Mouse (Mus musculus) liver, adult 2 months (tissue): ENCODE data around the gene Cks2. TPM values are rescaled to one million over a fixed set of nuclear protein-coding genes. Genes with fewer than 3 reads are reported as not detected.
"Not testable (repeated sequence)": the region's sequence is repeated elsewhere in the genome, so short reads cannot be mapped to it uniquely, and the experiment has no call there.

Experiments used
- DNase-seq: peaks from one replicate; pipeline ENCODE4 v3.0.0-alpha.2; 2011; ENCODE audit warnings: low read depth, low spot score; ENCODE audit errors: extremely low read depth
- H3K27ac ChIP-seq: fragments of 200-500 bp; replicated peaks from 2 replicates; pipeline ENCODE4 v1.5.1; 2012; ENCODE audit warnings: low read depth, mild to moderate bottlenecking, control low read depth, inconsistent platforms, low read length; ENCODE audit not compliant: insufficient read depth
- H3K27me3 ChIP-seq: fragments of 200-500 bp; 2 replicates; pipeline ENCODE4 v1.6.1; 2012; ENCODE audit warnings: mild to moderate bottlenecking, moderate library complexity, low read length, inconsistent platforms; ENCODE audit not compliant: control insufficient read depth, insufficient read depth
- H3K36me3 ChIP-seq: fragments of 200-500 bp; 2 replicates; pipeline ENCODE4 v1.6.1; 2012; ENCODE audit warnings: low read length, inconsistent platforms; ENCODE audit not compliant: control insufficient read depth, insufficient read depth
- H3K4me1 ChIP-seq: fragments of 200-500 bp; 2 replicates; pipeline ENCODE4 v1.6.1; 2011; ENCODE audit warnings: low read length; ENCODE audit not compliant: control insufficient read depth, insufficient read depth
- H3K4me3 ChIP-seq: fragments of 200-500 bp; 2 replicates; pipeline ENCODE4 v1.5.1; 2011; ENCODE audit warnings: low read depth, mild to moderate bottlenecking, control low read depth, low read length, moderate library complexity; ENCODE audit not compliant: insufficient read depth
- H3K79me2 ChIP-seq: fragments of 200-500 bp; 2 replicates; pipeline ENCODE4 v1.6.1; 2012; ENCODE audit warnings: inconsistent platforms, mild to moderate bottlenecking, low read length, moderate library complexity; ENCODE audit not compliant: control insufficient read depth, insufficient read depth
- H3K9ac ChIP-seq: fragments of 200-500 bp; 2 replicates; pipeline ENCODE4 v1.6.1; 2012; ENCODE audit warnings: low read depth, mild to moderate bottlenecking, control low read depth, inconsistent platforms, low read length
- CTCF ChIP-seq: fragments of 200-500 bp; IDR thresholded peaks from 2 replicates; pipeline ENCODE4 v1.5.1; 2011; ENCODE audit warnings: low read depth, low read length, control low read depth
- POLR2A ChIP-seq: fragments of 200-500 bp; IDR thresholded peaks from 2 replicates; pipeline ENCODE4 v1.6.1; 2011; ENCODE audit warnings: low read length, control low read depth; ENCODE audit not compliant: insufficient read depth; ENCODE audit errors: extremely low read depth
- WGBS: fragments of 180-500 bp; shearing (Covaris S2); methylation state at CpG from one replicate; pipeline ENCODE4 v1.1.7; 2018; 5-methylcytosine and 5-hydroxymethylcytosine counted together
- polyA plus RNA-seq: library from polyadenylated mRNA; depleted of rRNA; stranded (reverse); fragments of >200 nt; gene quantifications from 2 replicates; pipeline ENCODE4 v1.2.3, GENCODE M21; 2012
- total RNA-seq: library from RNA; depleted of rRNA; stranded (reverse); fragments of >200 nt; gene quantifications from 2 replicates; pipeline ENCODE4 v1.2.3, GENCODE M21; 2014

The Cks2 gene
- total and polyA plus RNA-seq, 2 experiments, result 22.7 to 38.0 TPM

GRCm38 (mm10) chr13:51628273-51628848 is 16.7 kb upstream of the Cks2 start:
- Histone ChIP-seq H3K4me1 (no peaks in the 10 kb centered on the region), H3K36me3 (no peaks in the 10 kb centered on the region), H3K27me3 (0 out of 2 replicates have a peak, but pooled peaks cover 2% of the 10 kb centered on the region), H3K4me3 (no peak overlapping the region), H3K9ac (no peak overlapping the region), H3K27ac (no peak overlapping the region), H3K79me2 (no peaks in the 10 kb centered on the region)
- no peak for TF ChIP-seq POLR2A
- no peak for TF ChIP-seq CTCF
- 83% methylated on average over 6 of the region's 6 CpGs for WGBS
- DNase-seq, result no peak

- H3K4me3 ChIP-seq, result no peak overlapping the region
- 0 out of 2 replicates have a peak, but pooled peaks cover 2% of the 10 kb centered on the region for H3K27me3 ChIP-seq
- DNase-seq, result no peak
- no peak overlapping the region for H3K9ac ChIP-seq
- H3K27ac ChIP-seq, result no peak overlapping the region
- 82% methylated on average over 15 of the region's 15 CpGs for WGBS
- H3K36me3 ChIP-seq, result no peaks in the 10 kb centered on the region
- no peaks in the 10 kb centered on the region for H3K79me2 ChIP-seq
- H3K4me1 ChIP-seq, result no peaks in the 10 kb centered on the region
- no peak for TF ChIP-seq CTCF
- TF ChIP-seq POLR2A, result no peak
These were observed 13.6 kb upstream of the Cks2 start for GRCm38 (mm10) chr13:51631354-51631992.

GRCm38 (mm10) chr13:51632560-51633218 is 12.3 kb upstream of the Cks2 start:
- Histone ChIP-seq H3K27me3 (0 out of 2 replicates have a peak, but pooled peaks cover 2% of the 10 kb centered on the region), H3K4me1 (no peaks in the 10 kb centered on the region), H3K4me3 (no peak overlapping the region), H3K36me3 (no peaks in the 10 kb centered on the region), H3K79me2 (no peaks in the 10 kb centered on the region), H3K9ac (no peak overlapping the region), H3K27ac (no peak overlapping the region)
- TF ChIP-seq CTCF (no peak), POLR2A (no peak)
- WGBS, result 87% methylated on average over 5 of the region's 5 CpGs
- DNase-seq, result no peak

GRCm38 (mm10) chr13:51635384-51635783 is 9.6 kb upstream of the Cks2 start:
- H3K27me3 ChIP-seq, H3K79me2 ChIP-seq, H3K4me1 ChIP-seq, H3K9ac ChIP-seq, H3K36me3 ChIP-seq, H3K27ac ChIP-seq, DNase-seq, H3K4me3 ChIP-seq: not testable (repeated sequence)
- WGBS, result 32% methylated on average over 6 of the region's 9 CpGs

GRCm38 (mm10) chr13:51638958-51639357 is 6.1 kb upstream of the Cks2 start:
- WGBS, result 91% methylated on average over 4 of the region's 4 CpGs
- Histone ChIP-seq H3K27ac (no peak overlapping the region), H3K4me3 (no peak overlapping the region), H3K27me3 (no peaks in the 10 kb centered on the region), H3K4me1 (peaks cover 2% of the 10 kb centered on the region), H3K36me3 (no peaks in the 10 kb centered on the region), H3K79me2 (no peaks in the 10 kb centered on the region), H3K9ac (no peak overlapping the region)
- peak; percentile 24; the same call in 1 of the 2 replicates for TF ChIP-seq CTCF
- no peak for TF ChIP-seq POLR2A
- peak; percentile 43 for DNase-seq

- Histone ChIP-seq H3K4me3 (no peak overlapping the region), H3K36me3 (no peaks in the 10 kb centered on the region), H3K27ac (no peak overlapping the region), H3K79me2 (no peaks in the 10 kb centered on the region), H3K27me3 (no peaks in the 10 kb centered on the region), H3K4me1 (peaks cover 2% of the 10 kb centered on the region), H3K9ac (no peak overlapping the region)
- DNase-seq, result no peak
- whole genome bisulfite sequencing, result 78% methylated on average over 3 of the region's 3 CpGs
- TF ChIP-seq CTCF, result no peak
These were observed 3.6 kb upstream of the Cks2 start for GRCm38 (mm10) chr13:51641424-51641823.
